Mouse (Mus musculus): ENCODE data around the gene Fstl4. TPM values are rescaled to one million over a fixed set of nuclear protein-coding genes. Genes with fewer than 3 reads are reported as not detected.

Fstl4 gene
- total RNA-seq, 1 experiment = 0.09 TPM

DNA sequence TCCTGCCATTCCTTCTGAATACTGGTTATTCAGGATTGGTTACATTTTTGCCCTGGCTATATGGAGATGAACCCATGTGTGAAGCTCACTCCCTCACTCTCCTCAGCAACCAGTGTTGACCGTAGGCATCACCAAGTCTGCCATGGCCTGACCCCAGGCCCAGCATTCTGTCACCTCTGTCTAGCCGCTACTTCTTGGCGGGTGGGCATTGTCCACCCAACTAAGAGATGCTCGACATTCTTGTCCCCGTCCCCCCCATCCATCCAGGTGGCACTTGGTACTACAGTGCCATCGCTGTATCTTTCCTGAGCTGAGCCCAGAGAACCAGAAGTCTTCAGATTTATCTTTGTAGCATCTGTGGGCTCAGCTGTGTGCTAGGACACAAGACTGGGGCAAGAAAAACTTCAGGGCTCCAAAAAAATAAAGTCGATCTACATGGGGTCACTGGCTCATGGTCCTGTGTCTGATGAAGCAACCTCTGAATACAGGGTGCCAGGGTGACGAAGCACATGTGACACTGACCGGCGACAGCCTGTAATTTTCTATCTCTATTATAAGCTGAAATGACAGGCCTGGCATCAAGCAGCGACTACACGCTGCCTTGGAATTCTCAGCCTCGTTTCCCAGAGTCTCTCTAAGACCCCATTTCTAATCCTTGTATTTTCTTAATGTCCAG lies 417.9 kb downstream of the Fstl4 start:
- TF ChIP-seq HCFC1 (IDR thresholded peaks at IDR 0.05; ENCODE audit: borderline replicate concordance, insufficient read depth, low read length) (no peak), ZC3H11A (IDR thresholded peaks at IDR 0.05; ENCODE audit: borderline replicate concordance, low read depth, low read length) (no peak), ZNF384 (IDR thresholded peaks at IDR 0.05; ENCODE audit: low read depth, low read length) (no peak), MAFK (IDR thresholded peaks at IDR 0.05; ENCODE audit: insufficient read depth, low read depth, low read length) (no peak), CHD2 (IDR thresholded peaks at IDR 0.05; ENCODE audit: low read depth, low read length) (no peak)
- DNase-seq (ENCODE audit: low read depth, low spot score) = no peak
- Histone ChIP-seq H3K9me3 (ENCODE audit: control insufficient read depth, insufficient read depth, low read depth, low read length) (no peaks in the 10 kb centered on the region), H3K36me3 (ENCODE audit: control insufficient read depth, insufficient read depth, low read length, poor library complexity, severe bottlenecking) (no peaks in the 10 kb centered on the region), H3K4me1 (ENCODE audit: control insufficient read depth in 2 of 2, insufficient read depth in 2 of 2, low read length in 2 of 2, poor library complexity in 1 of 2) (no peaks in the 10 kb centered on the region), H3K4me3 (ENCODE audit: insufficient read depth in 1 of 2, low read depth in 1 of 2, low read length in 2 of 2, poor library complexity in 1 of 2, severe bottlenecking in 1 of 2) (no peak overlapping the region), H3K9ac (ENCODE audit: insufficient read depth, low read depth, low read length, poor library complexity, severe bottlenecking) (no peak overlapping the region), H3K27ac (ENCODE audit: insufficient read depth, low read depth, low read length, poor library complexity, severe bottlenecking) (no peak overlapping the region)
- in situ Hi-C loops (cut with MboI; ENCODE audit: low sequenced_read_pairs in 2 of 2, unreplicated experiment in 2 of 2) = no loop called here

- TF ChIP-seq ZNF384 (IDR thresholded peaks at IDR 0.05; ENCODE audit: low read depth, low read length) (no peak), ZC3H11A (IDR thresholded peaks at IDR 0.05; ENCODE audit: borderline replicate concordance, low read depth, low read length) (no peak), CHD2 (IDR thresholded peaks at IDR 0.05; ENCODE audit: low read depth, low read length) (no peak), HCFC1 (IDR thresholded peaks at IDR 0.05; ENCODE audit: borderline replicate concordance, insufficient read depth, low read length) (no peak), MAFK (IDR thresholded peaks at IDR 0.05; ENCODE audit: insufficient read depth, low read depth, low read length) (no peak)
- Histone ChIP-seq H3K9ac (ENCODE audit: insufficient read depth, low read depth, low read length, poor library complexity, severe bottlenecking) (no peak overlapping the region), H3K27ac (ENCODE audit: insufficient read depth, low read depth, low read length, poor library complexity, severe bottlenecking) (no peak overlapping the region), H3K4me3 (ENCODE audit: insufficient read depth in 1 of 2, low read depth in 1 of 2, low read length in 2 of 2, poor library complexity in 1 of 2, severe bottlenecking in 1 of 2) (no peak overlapping the region), H3K4me1 (ENCODE audit: control insufficient read depth in 2 of 2, insufficient read depth in 2 of 2, low read length in 2 of 2, poor library complexity in 1 of 2) (no peaks in the 10 kb centered on the region), H3K36me3 (ENCODE audit: control insufficient read depth, insufficient read depth, low read length, poor library complexity, severe bottlenecking) (no peaks in the 10 kb centered on the region), H3K9me3 (ENCODE audit: control insufficient read depth, insufficient read depth, low read depth, low read length) (no peaks in the 10 kb centered on the region)
- DNase-seq (ENCODE audit: low read depth, low spot score) = no peak
- in situ Hi-C loops (cut with MboI; ENCODE audit: low sequenced_read_pairs in 2 of 2, unreplicated experiment in 2 of 2) = no loop called here
Observed at GRCm38 (mm10) chr11:53182858-53183257, 418.4 kb downstream of the Fstl4 start.

DNA sequence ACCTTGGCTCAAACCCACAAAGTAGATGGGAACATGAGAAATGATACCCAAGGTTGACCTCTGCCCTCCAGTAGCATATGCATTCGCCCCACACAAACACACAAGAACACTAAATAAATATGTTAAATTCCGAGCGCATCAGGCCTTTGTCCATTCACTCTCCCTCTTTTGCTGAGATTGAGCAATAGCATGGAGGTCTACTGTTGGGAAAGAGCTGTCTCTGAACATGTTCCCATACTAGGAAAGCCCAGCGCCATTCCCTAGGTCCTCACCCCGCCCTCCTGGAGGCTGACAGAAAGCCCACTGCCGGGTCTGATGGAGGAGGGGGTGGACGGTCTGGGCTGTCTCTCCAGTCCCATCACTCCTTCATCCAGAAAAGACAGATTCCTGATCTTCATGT lies 419.6 kb downstream of the Fstl4 start:
- Histone ChIP-seq H3K27ac (ENCODE audit: insufficient read depth, low read depth, low read length, poor library complexity, severe bottlenecking) (no peak overlapping the region), H3K4me1 (ENCODE audit: control insufficient read depth in 2 of 2, insufficient read depth in 2 of 2, low read length in 2 of 2, poor library complexity in 1 of 2) (no peaks in the 10 kb centered on the region), H3K4me3 (ENCODE audit: insufficient read depth in 1 of 2, low read depth in 1 of 2, low read length in 2 of 2, poor library complexity in 1 of 2, severe bottlenecking in 1 of 2) (no peak overlapping the region), H3K36me3 (ENCODE audit: control insufficient read depth, insufficient read depth, low read length, poor library complexity, severe bottlenecking) (no peaks in the 10 kb centered on the region), H3K9ac (ENCODE audit: insufficient read depth, low read depth, low read length, poor library complexity, severe bottlenecking) (no peak overlapping the region), H3K9me3 (ENCODE audit: control insufficient read depth, insufficient read depth, low read depth, low read length) (no peaks in the 10 kb centered on the region)
- in situ Hi-C loops (cut with MboI; ENCODE audit: low sequenced_read_pairs in 2 of 2, unreplicated experiment in 2 of 2) = no loop called here
- DNase-seq (ENCODE audit: low read depth, low spot score) = no peak
- TF ChIP-seq ZC3H11A (IDR thresholded peaks at IDR 0.05; ENCODE audit: borderline replicate concordance, low read depth, low read length) (no peak), CHD2 (IDR thresholded peaks at IDR 0.05; ENCODE audit: low read depth, low read length) (no peak), ZNF384 (IDR thresholded peaks at IDR 0.05; ENCODE audit: low read depth, low read length) (no peak), HCFC1 (IDR thresholded peaks at IDR 0.05; ENCODE audit: borderline replicate concordance, insufficient read depth, low read length) (no peak), MAFK (IDR thresholded peaks at IDR 0.05; ENCODE audit: insufficient read depth, low read depth, low read length) (no peak)

GRCm38 (mm10) chr11:53184698-53185097 lies 420.3 kb downstream of the Fstl4 start:
- H3K4me1 ChIP-seq (ENCODE audit: control insufficient read depth in 2 of 2, insufficient read depth in 2 of 2, low read length in 2 of 2, poor library complexity in 1 of 2) = no peaks in the 10 kb centered on the region
- TF ChIP-seq ZNF384 (IDR thresholded peaks at IDR 0.05; ENCODE audit: low read depth, low read length) (no peak), ZC3H11A (IDR thresholded peaks at IDR 0.05; ENCODE audit: borderline replicate concordance, low read depth, low read length) (no peak), CHD2 (IDR thresholded peaks at IDR 0.05; ENCODE audit: low read depth, low read length) (no peak), HCFC1 (IDR thresholded peaks at IDR 0.05; ENCODE audit: borderline replicate concordance, insufficient read depth, low read length) (no peak), MAFK (IDR thresholded peaks at IDR 0.05; ENCODE audit: insufficient read depth, low read depth, low read length) (no peak)

More at GRCm38 (mm10) chr11:53184698-53185097, 420.3 kb downstream of the Fstl4 start:
- Histone ChIP-seq H3K9ac (ENCODE audit: insufficient read depth, low read depth, low read length, poor library complexity, severe bottlenecking) (no peak overlapping the region), H3K27ac (ENCODE audit: insufficient read depth, low read depth, low read length, poor library complexity, severe bottlenecking) (no peak overlapping the region), H3K4me3 (ENCODE audit: insufficient read depth in 1 of 2, low read depth in 1 of 2, low read length in 2 of 2, poor library complexity in 1 of 2, severe bottlenecking in 1 of 2) (no peak overlapping the region), H3K9me3 (ENCODE audit: control insufficient read depth, insufficient read depth, low read depth, low read length) (no peaks in the 10 kb centered on the region), H3K36me3 (ENCODE audit: control insufficient read depth, insufficient read depth, low read length, poor library complexity, severe bottlenecking) (no peaks in the 10 kb centered on the region)
- in situ Hi-C loops (cut with MboI; ENCODE audit: low sequenced_read_pairs in 2 of 2, unreplicated experiment in 2 of 2) = no loop called here
- no peak for DNase-seq (ENCODE audit: low read depth, low spot score)

All from ES-E14 (cell line).